Mouse (Mus musculus) testis, adult 10 weeks (tissue): ENCODE results near the gene 2410137M14Rik. TPM values are rescaled to one million over a fixed set of nuclear protein-coding genes. Genes with fewer than 3 reads are reported as not detected.

Experiments used
- polyA plus RNA-seq: library from polyadenylated mRNA; stranded (reverse); fragments of 350-450 nt; fragmentation: Illumina TruSeq; extraction: RNeasy Lipid Tissue Mini Kit (QIAGEN cat#74804); gene quantifications from one replicate; pipeline ENCODE4 v1.2.3, GENCODE M21; 2014; ENCODE audit warnings: low read depth, low replicate concordance

2410137M14Rik gene
- polyA plus RNA-seq, result 0.97 TPM

GRCm38 (mm10) chr17:36981221-36981813, at the start of gene 2410137M14Rik:
2410137M14Rik (minus strand) TSS chr17:36981237.

DNA sequence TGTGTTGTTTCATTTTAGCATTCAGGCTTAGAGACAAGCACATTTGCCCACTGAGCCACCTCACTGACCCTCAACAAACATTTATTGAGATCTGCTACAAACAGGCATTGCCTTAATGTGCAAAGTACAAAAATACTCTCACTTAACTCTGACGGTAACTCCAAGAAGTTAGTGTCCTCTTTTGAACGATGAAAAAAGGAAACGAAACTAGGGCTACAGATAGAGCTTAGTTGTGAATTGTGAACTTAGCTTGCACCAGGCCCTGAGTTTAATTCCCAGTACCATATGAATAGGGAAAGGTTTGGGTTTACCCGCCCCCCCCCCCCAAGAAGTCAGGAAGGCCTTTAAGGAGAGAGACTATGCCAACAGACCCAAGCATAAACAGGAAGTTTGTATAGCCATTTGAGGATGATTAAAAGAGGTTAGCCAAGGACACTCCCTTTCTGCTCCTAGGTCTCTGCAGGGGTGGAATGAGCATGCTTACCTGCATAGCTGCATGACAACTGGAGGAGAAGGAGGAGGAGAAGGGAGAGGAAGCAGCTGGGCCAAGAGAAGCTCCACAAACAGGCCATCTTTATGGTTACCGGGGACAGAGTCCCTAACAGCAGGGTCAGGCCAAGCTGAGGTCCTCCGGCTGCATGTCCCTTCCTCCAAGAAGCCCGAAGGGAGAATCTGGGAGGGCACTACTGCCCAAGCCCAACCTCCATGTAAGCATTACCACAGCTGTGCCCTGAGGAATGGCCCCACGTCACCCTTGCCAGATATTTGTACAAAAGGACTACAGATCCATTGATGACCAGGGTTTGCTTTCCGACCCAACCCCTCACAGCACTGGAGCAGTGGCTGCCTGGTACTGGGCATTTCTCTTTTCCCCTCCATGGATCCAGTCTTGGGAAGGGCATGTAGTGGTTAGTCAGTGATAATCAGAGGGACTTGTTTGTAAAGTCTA, 41.9 kb upstream of the 2410137M14Rik start, which contains the start of gene Mog:
Gene Mog (minus strand): TSS at position 771 of the 949 bp plus-strand sequence.

GRCm38 (mm10) chr17:37000863-37001262, 19.8 kb upstream of the 2410137M14Rik start, which contains the start of gene Zfp57:
Zfp57 (plus strand) TSS chr17:37001163.

GRCm38 (mm10) chr17:36989437-36989836, 8.4 kb upstream of the 2410137M14Rik start, which contains the start of gene H2-M5:
H2-M5 (minus strand) TSS chr17:36989537.

DNA sequence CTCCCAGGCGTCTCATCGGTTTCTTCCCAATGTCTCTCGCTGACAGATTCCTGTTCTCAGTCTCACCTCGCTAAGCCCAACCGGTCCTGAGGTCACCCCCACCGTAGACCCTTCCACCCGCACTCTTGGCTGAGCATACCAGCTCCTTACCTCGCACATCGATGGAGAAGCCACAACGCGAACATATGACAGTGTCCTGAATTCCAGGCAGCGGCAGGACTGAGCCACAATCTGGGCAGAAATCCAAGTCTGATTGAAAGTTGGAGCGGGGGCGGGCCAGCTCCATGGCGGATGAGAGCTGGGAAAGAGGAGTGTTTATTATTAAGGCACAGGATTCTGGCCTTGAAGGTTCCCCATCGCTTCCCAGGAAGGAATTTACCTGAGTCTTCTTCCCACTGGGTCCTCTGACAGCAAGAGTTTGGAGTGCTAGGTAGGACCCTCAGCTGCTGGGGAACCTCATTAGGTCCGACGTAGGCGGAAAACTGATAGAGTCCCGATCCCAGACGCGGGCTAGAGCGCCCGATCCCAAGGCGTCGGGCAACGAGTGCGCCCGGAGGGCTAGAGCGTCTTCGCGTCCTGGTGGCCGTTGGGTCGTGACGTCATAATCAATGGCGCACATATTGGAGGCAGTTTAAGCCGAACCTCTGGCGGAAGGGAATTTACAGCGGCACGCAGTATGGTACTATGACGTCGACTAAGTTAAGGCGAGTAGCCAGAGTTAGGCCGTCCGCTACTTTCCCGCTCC, 22.9 kb downstream of the 2410137M14Rik start, which contains the start of the genes Znrd1 and Znrd1as:
Gene Znrd1 (minus strand): TSS at position 561 of the 745 bp plus-strand sequence.
Gene Znrd1as (plus strand): TSS at position 594 of the 745 bp plus-strand sequence.

GRCm38 (mm10) chr17:36950981-36951947, 29.8 kb downstream of the 2410137M14Rik start, which contains the start of gene Ppp1r11:
Ppp1r11 (minus strand) TSS chr17:36951741.

DNA sequence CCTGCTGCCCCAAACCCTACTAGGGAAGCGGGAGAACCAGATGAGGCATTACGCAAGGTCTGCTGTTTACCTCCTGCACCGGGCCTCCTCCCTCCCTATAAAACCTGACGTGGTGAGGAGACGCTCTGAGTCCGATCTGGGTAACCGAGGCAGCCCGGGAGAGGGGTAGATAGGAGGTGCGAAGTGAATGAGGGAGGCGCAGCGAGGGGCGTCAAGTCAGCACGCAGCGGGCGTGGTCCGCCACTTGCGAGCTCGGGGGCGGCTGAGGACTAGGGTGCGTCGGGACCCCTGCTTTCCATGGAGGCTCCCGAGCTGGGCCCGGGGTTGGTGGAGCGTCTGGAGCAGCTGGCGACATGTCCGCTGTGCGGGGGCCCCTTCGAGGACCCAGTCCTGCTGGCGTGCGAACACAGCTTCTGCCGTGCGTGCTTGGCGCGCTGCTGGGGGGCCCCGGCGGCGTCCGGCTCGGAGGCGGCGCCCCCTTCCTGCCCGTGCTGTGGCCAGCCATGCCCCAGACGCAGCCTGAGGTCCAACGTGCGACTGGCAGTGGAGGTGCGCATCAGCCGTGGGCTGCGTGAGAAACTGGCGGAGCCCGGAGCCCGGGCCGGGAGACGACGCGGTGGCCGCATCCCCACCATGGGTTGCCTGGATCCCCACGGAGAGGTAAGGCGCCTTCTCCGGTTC, 38.1 kb downstream of the 2410137M14Rik start, which contains the start of gene Rnf39:
Gene Rnf39 (plus strand): TSS at position 128 of the 681 bp plus-strand sequence.

Other genes starting within 250 kb of the 2410137M14Rik start
- gene H2-M10.5, start 208.3 kb downstream of the 2410137M14Rik start, polyA plus RNA-seq, result not detected
- gene H2-M10.6, start 169.1 kb downstream of the 2410137M14Rik start, polyA plus RNA-seq, result not detected
- 21.2 TPM for gene Trim26, start 144.1 kb downstream of the 2410137M14Rik start, polyA plus RNA-seq
- gene Trim15, start 114.0 kb downstream of the 2410137M14Rik start, polyA plus RNA-seq, result not detected
- not detected for gene Trim10, start 111.7 kb downstream of the 2410137M14Rik start, polyA plus RNA-seq
- not detected for gene Trim40, start 91.1 kb downstream of the 2410137M14Rik start, polyA plus RNA-seq
- not detected for gene Trim31, start 83.1 kb downstream of the 2410137M14Rik start, polyA plus RNA-seq
- gene Rnf39, start 38.3 kb downstream of the 2410137M14Rik start, polyA plus RNA-seq, result not detected
- gene Ppp1r11, start 29.5 kb downstream of the 2410137M14Rik start, polyA plus RNA-seq, result 163 TPM
- 36.6 TPM for gene Znrd1, start 22.7 kb downstream of the 2410137M14Rik start, polyA plus RNA-seq
- gene Znrd1as, start 22.6 kb downstream of the 2410137M14Rik start, polyA plus RNA-seq, result 458 TPM
- 0.97 TPM for gene H2-M5, start 8.3 kb upstream of the 2410137M14Rik start, polyA plus RNA-seq
- gene Zfp57, start 19.9 kb upstream of the 2410137M14Rik start, polyA plus RNA-seq, result 27.4 TPM
- not detected for gene Mog, start 42.2 kb upstream of the 2410137M14Rik start, polyA plus RNA-seq
- gene Gabbr1, start 64.7 kb upstream of the 2410137M14Rik start, polyA plus RNA-seq, result 10.9 TPM
- gene Olfr90, start 107.3 kb upstream of the 2410137M14Rik start, polyA plus RNA-seq, result not detected
- gene Olfr91, start 117.0 kb upstream of the 2410137M14Rik start, polyA plus RNA-seq, result 0.07 TPM
- gene Olfr92, start 138.9 kb upstream of the 2410137M14Rik start, polyA plus RNA-seq, result not detected
- gene Olfr93, start 180.3 kb upstream of the 2410137M14Rik start, polyA plus RNA-seq, result 0.90 TPM
- gene Ubd, start 212.7 kb upstream of the 2410137M14Rik start, polyA plus RNA-seq, result not detected
- gene Olfr94, start 219.8 kb upstream of the 2410137M14Rik start, polyA plus RNA-seq, result not detected
- not detected for gene Olfr95, start 231.9 kb upstream of the 2410137M14Rik start, polyA plus RNA-seq
- not detected for gene Olfr96, start 238.9 kb upstream of the 2410137M14Rik start, polyA plus RNA-seq